Mouse (Mus musculus) frontal cortex, postnatal 36 days (tissue): ENCODE measurements at regions not wholly inside any gene's neighbourhood (a gene's known extent, or its start where the extent isn't known, plus 50 kb on each side); places are given as distances from the start of the nearest gene placed in this dataset.
A peak's percentile ranks its signal among the peaks of the same experiment; 100 is the strongest.

Experiments used
- DNase-seq, 2 experiments: peaks; one replicate each; pipeline ENCODE4 v3.0.0; 2022; ENCODE audit warnings: low spot score in 2 of 2

DNA sequence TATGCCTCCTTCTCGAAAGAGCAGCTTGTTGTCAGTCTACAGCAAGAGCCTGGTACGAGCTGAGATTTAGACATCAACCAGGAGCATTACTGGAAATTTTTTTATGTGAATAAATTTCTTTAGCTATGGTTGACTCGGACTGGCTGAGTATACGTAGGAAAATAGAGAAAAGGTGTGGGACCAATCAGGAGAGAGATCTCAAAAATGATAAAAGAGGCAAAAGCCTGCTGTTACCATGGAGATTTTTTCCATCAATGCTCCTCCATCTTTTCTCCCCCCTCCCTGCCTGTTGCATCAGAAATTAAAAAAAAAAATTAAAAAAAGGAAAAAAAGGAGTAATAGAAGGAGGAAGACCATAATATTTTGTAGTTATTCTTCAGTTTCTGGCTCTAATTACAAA lies 890.3 kb upstream of the Snrpn start:
- peak in 1 of 2 experiments; percentile 4 for DNase-seq
